8 mouse cellular contexts compared by ENCODE assay signal in genomic region chr2:38924571-38924970, GRCm38 (mm10). TPM values are rescaled to one million over a fixed set of nuclear protein-coding genes. Genes with fewer than 3 reads are reported as not detected.
DNase-seq lines count a peak whose midpoint lies in the region; ATAC-seq and TF ChIP-seq lines count a peak whose summit lies in the region.

No protein-coding gene starts in this region.

- H3K9ac ChIP-seq in limb, embryonic 14.5 days (ENCODE audit: low read depth, low read length, severe bottlenecking): no peak overlapping the region

- intact Hi-C loops in left cerebral cortex, adult 2 months (cut with DNase I): no loop called here

- H3K27ac ChIP-seq in left cerebral cortex, adult 2 months: no peak overlapping the region
- H3K27ac ChIP-seq in forebrain, embryonic 10.5 days: peak overlapping the region; percentile 90; the same call in 1 of the 2 replicates
- H3K27ac ChIP-seq in limb, embryonic 14.5 days (replicated peaks; ENCODE audit: low read depth, low read length): no peak overlapping the region
- peak overlapping the region; percentile 87 for H3K27ac ChIP-seq in small intestine, adult 2 months (ENCODE audit: insufficient read depth, low read depth, low read length)

- H3K4me1 ChIP-seq in forebrain, embryonic 10.5 days: peaks cover 54% of the 10 kb centered on the region
- peaks cover 10% of the 10 kb centered on the region for H3K4me1 ChIP-seq in limb, embryonic 14.5 days (ENCODE audit: control insufficient read depth, insufficient read depth, low read length)
- H3K4me1 ChIP-seq in small intestine, adult 2 months (ENCODE audit: control insufficient read depth, insufficient read depth, insufficient read length, low read length): no peaks in the 10 kb centered on the region; the same call in 1 of the 2 replicates

- WGBS in forebrain, embryonic 10.5 days: 1% methylated on average over 10 of the region's 10 CpGs
- 8% methylated on average over 10 of the region's 10 CpGs for WGBS in limb, embryonic 14.5 days
- 16% methylated on average over 10 of the region's 10 CpGs for WGBS in small intestine, adult 2 months

- peak overlapping the region; percentile 96 for H3K4me2 ChIP-seq in limb, embryonic 14.5 days (replicated peaks; ENCODE audit: low read depth, low read length, severe bottlenecking)

- ATAC-seq in limb, embryonic 14.5 days (ENCODE audit: low FRiP score, low read depth): no peak

- TF ChIP-seq POLR2A in limb, embryonic 14.5 days (IDR thresholded peaks at IDR 0.05; ENCODE audit: borderline replicate concordance, extremely low read depth, insufficient read depth, insufficient read length): no peak
- TF ChIP-seq POLR2A in small intestine, adult 2 months (IDR thresholded peaks at IDR 0.05; ENCODE audit: low read depth, low read length): no peak

- peak overlapping the region; percentile 88; the same call in 1 of the 2 replicates for H3K4me3 ChIP-seq in left cerebral cortex, adult 2 months
- peak overlapping the region; percentile 80 for H3K4me3 ChIP-seq in forebrain, embryonic 10.5 days
- peak overlapping the region; percentile 75 for H3K4me3 ChIP-seq in limb, embryonic 14.5 days (replicated peaks; ENCODE audit: low read length)
- H3K4me3 ChIP-seq in small intestine, adult 2 months (ENCODE audit: low read depth, low read length): peak overlapping the region; percentile 99; the same call in 1 of the 2 replicates

- TF ChIP-seq CTCF in left cerebral cortex, adult 2 months (IDR thresholded peaks at IDR 0.05): no peak
- no peak for TF ChIP-seq CTCF in small intestine, adult 2 months (IDR thresholded peaks at IDR 0.05; ENCODE audit: extremely low read depth, insufficient read length, insufficient replicate concordance, low read depth, low read length)

- peaks cover 5% of the 10 kb centered on the region; the same call in 1 of the 2 replicates for H3K27me3 ChIP-seq in forebrain, embryonic 10.5 days (ENCODE audit: poor library complexity, severe bottlenecking)
- peaks cover 21% of the 10 kb centered on the region for H3K27me3 ChIP-seq in limb, embryonic 14.5 days (ENCODE audit: control insufficient read depth, insufficient read depth, low read length)
- H3K27me3 ChIP-seq in small intestine, adult 2 months (ENCODE audit: control insufficient read depth, insufficient read depth, low read length): no peaks in the 10 kb centered on the region; the same call in 1 of the 2 replicates

- no peaks in the 10 kb centered on the region for H3K9me3 ChIP-seq in forebrain, embryonic 10.5 days
- no peaks in the 10 kb centered on the region for H3K9me3 ChIP-seq in limb, embryonic 14.5 days (ENCODE audit: control insufficient read depth, low read length)

- H3K36me3 ChIP-seq in forebrain, embryonic 10.5 days (replicated peaks): no peaks in the 10 kb centered on the region
- H3K36me3 ChIP-seq in limb, embryonic 14.5 days (ENCODE audit: control insufficient read depth, insufficient read depth, low read length): no peaks in the 10 kb centered on the region
- no peaks in the 10 kb centered on the region for H3K36me3 ChIP-seq in small intestine, adult 2 months (ENCODE audit: control insufficient read depth, insufficient read depth, low read length)

- DNase-seq in left cerebral cortex, adult 2 months (ENCODE audit: extremely low spot score in 1 of 2, low spot score in 2 of 2): no peak
- DNase-seq in left cerebral cortex, adult 9 months (ENCODE audit: low spot score in 2 of 2): no peak
- DNase-seq in forebrain, embryonic 10.5 days (ENCODE audit: extremely low spot score, low spot score): no peak
- DNase-seq in limb, embryonic 14.5 days (ENCODE audit: low spot score): no peak
- DNase-seq in cerebellum, adult 18-20 months: no peak
- no peak for DNase-seq in urinary bladder, postnatal 14 days (ENCODE audit: low spot score)
- no peak for DNase-seq in adrenal gland, adult 8-10 months

RNA-seq across cellular contexts. Expression of gene Nr6a1, which starts 2.9 kb away (rescaled TPM):
- total RNA-seq in left cerebral cortex, adult 2 months (2021): 10 to 100 TPM in 1 of 2 experiments, 1 to 10 TPM in 1; 9.3 to 10.4 TPM
- polyA plus RNA-seq in forebrain, embryonic 10.5 days (2016; fragmentation: Nextera tagmentation; extraction: Ambion mirVana): 4.2 and 4.8 TPM in 2 replicates
- 2.4 and 2.7 TPM in 2 replicates for polyA plus RNA-seq in limb, embryonic 14.5 days (2012; rRNA removed)
- polyA plus RNA-seq in limb, embryonic 14.5 days (2014; fragmentation: Nextera tagmentation; extraction: Ambion mirVana): 1.2 and 2.3 TPM in 2 replicates
- polyA plus RNA-seq in small intestine, adult 2 months (2012; rRNA removed): 1.8 and 7.2 TPM in 2 replicates
- total RNA-seq in adrenal gland, adult 8-10 months (2022): 10 to 100 TPM in 2 of 4 experiments, 1 to 10 TPM in 2; 6.6 to 15.8 (median 9.7) TPM

RNA-seq across cellular contexts. Expression of gene Olfml2a, which starts 7.2 kb away (rescaled TPM):
- 1 to 10 TPM; 2.1 to 2.6 TPM for total RNA-seq in left cerebral cortex, adult 2 months (2021)
- 1.2 and 1.7 TPM in 2 replicates for polyA plus RNA-seq in forebrain, embryonic 10.5 days (2016; fragmentation: Nextera tagmentation; extraction: Ambion mirVana)
- polyA plus RNA-seq in limb, embryonic 14.5 days (2012; rRNA removed): 7.6 and 8.1 TPM in 2 replicates
- polyA plus RNA-seq in limb, embryonic 14.5 days (2014; fragmentation: Nextera tagmentation; extraction: Ambion mirVana): 7.8 and 8.9 TPM in 2 replicates
- polyA plus RNA-seq in small intestine, adult 2 months (2012; rRNA removed): 0.62 and 1.5 TPM in 2 replicates
- total RNA-seq in adrenal gland, adult 8-10 months (2022): 10 to 100 TPM in 2 of 4 experiments, 1 to 10 TPM in 2; 6.9 to 18.9 (median 12.6) TPM

Comparison
In these comparisons a context has a peak if more than half of its experiments do, and no peak if none do; other contexts are left out.
1. H3K27ac ChIP-seq: peak in forebrain, embryonic 10.5 days (single experiment) and small intestine, adult 2 months (single experiment); none in left cerebral cortex, adult 2 months (single experiment) and limb, embryonic 14.5 days (single experiment).
2. Peak in every context shown above with its lines, with median percentiles within 50 percentile points of each other: H3K4me3 ChIP-seq.